Mouse (Mus musculus): ENCODE results near the gene Eapp.
A peak's percentile ranks its signal among the peaks of the same experiment; 100 is the strongest.
"Not testable (repeated sequence)": the region's sequence is repeated elsewhere in the genome, so short reads cannot be mapped to it uniquely, and the experiment has no call there.

Gene Eapp

GRCm38 (mm10) chr12:54689082-54689481 lies 6.6 kb downstream of the Eapp start:
- no peak for DNase-seq (ENCODE audit: inconsistent age in 2 of 2, low spot score in 1 of 2)

- no peak for DNase-seq (ENCODE audit: inconsistent age in 2 of 2, low spot score in 1 of 2)
Observed at GRCm38 (mm10) chr12:54683182-54683581, 12.5 kb downstream of the Eapp start.

- DNase-seq (ENCODE audit: inconsistent age in 2 of 2, low spot score in 1 of 2), result no peak
Observed at GRCm38 (mm10) chr12:54676709-54677108, 19.0 kb downstream of the Eapp start.

- no peak for DNase-seq (ENCODE audit: inconsistent age in 2 of 2, low spot score in 1 of 2)
Observed at GRCm38 (mm10) chr12:54675396-54675795, 20.3 kb downstream of the Eapp start.

- DNase-seq (ENCODE audit: inconsistent age in 2 of 2, low spot score in 1 of 2), result no peak
Observed at GRCm38 (mm10) chr12:54671262-54671661, 24.4 kb downstream of the Eapp start.

GRCm38 (mm10) chr12:54668141-54668540 lies 27.6 kb downstream of the Eapp start:
- DNase-seq (ENCODE audit: inconsistent age in 2 of 2, low spot score in 1 of 2), result no peak

- no peak for DNase-seq (ENCODE audit: inconsistent age in 2 of 2, low spot score in 1 of 2)
Observed at GRCm38 (mm10) chr12:54665526-54665925, 30.2 kb downstream of the Eapp start.

- DNase-seq (ENCODE audit: inconsistent age in 2 of 2, low spot score in 1 of 2), result not testable (repeated sequence)
Observed at GRCm38 (mm10) chr12:54661470-54661869, 34.2 kb downstream of the Eapp start.

- DNase-seq (ENCODE audit: inconsistent age in 2 of 2, low spot score in 1 of 2), result no peak
Observed at GRCm38 (mm10) chr12:54659901-54660300, 35.8 kb downstream of the Eapp start.

GRCm38 (mm10) chr12:54658425-54659092 lies 37.1 kb downstream of the Eapp start:
- DNase-seq (ENCODE audit: inconsistent age in 2 of 2, low spot score in 1 of 2), result no peak

GRCm38 (mm10) chr12:54657951-54658350 lies 37.7 kb downstream of the Eapp start:
- no peak for DNase-seq (ENCODE audit: inconsistent age in 2 of 2, low spot score in 1 of 2)

GRCm38 (mm10) chr12:54657226-54657625 lies 38.5 kb downstream of the Eapp start:
- DNase-seq (ENCODE audit: inconsistent age in 2 of 2, low spot score in 1 of 2), result no peak

- peak; percentile 98 for DNase-seq (ENCODE audit: inconsistent age in 2 of 2, low spot score in 1 of 2)
Observed at GRCm38 (mm10) chr12:54656396-54657171, 39.1 kb downstream of the Eapp start, which contains the start of gene Sptssa. Gene Sptssa (minus strand): TSS chr12:54656573.

- no peak for DNase-seq (ENCODE audit: inconsistent age in 2 of 2, low spot score in 1 of 2)
Observed at GRCm38 (mm10) chr12:54656039-54656395, 39.7 kb downstream of the Eapp start.

- DNase-seq (ENCODE audit: inconsistent age in 2 of 2, low spot score in 1 of 2), result peak in 1 of 2 experiments; percentile 74
Observed at GRCm38 (mm10) chr12:54655292-54656038, 40.2 kb downstream of the Eapp start.

GRCm38 (mm10) chr12:54654741-54655140 lies 41.0 kb downstream of the Eapp start:
- peak in 1 of 2 experiments; percentile 60 for DNase-seq (ENCODE audit: inconsistent age in 2 of 2, low spot score in 1 of 2)

GRCm38 (mm10) chr12:54654141-54654540 lies 41.6 kb downstream of the Eapp start:
- peak in 1 of 2 experiments; percentile 56 for DNase-seq (ENCODE audit: inconsistent age in 2 of 2, low spot score in 1 of 2)

- no peak for DNase-seq (ENCODE audit: inconsistent age in 2 of 2, low spot score in 1 of 2)
Observed at GRCm38 (mm10) chr12:54652346-54652745, 43.4 kb downstream of the Eapp start.

- DNase-seq (ENCODE audit: inconsistent age in 2 of 2, low spot score in 1 of 2), result peak in 1 of 2 experiments; percentile 18
Observed at GRCm38 (mm10) chr12:54651820-54652219, 43.9 kb downstream of the Eapp start.

GRCm38 (mm10) chr12:54651158-54651557 lies 44.5 kb downstream of the Eapp start:
- no peak for DNase-seq (ENCODE audit: inconsistent age in 2 of 2, low spot score in 1 of 2)

GRCm38 (mm10) chr12:54644947-54645346 lies 50.8 kb downstream of the Eapp start:
- DNase-seq (ENCODE audit: inconsistent age in 2 of 2, low spot score in 1 of 2), result no peak

Data from adrenal gland, adult (tissue).